Mouse (Mus musculus) MEL (cell line): ENCODE data around the gene Mthfd2. TPM values are rescaled to one million over a fixed set of nuclear protein-coding genes. Genes with fewer than 3 reads are reported as not detected.

Experiments used
- DNase-seq: peaks from one replicate; pipeline ENCODE4 v3.0.0; 2011; ENCODE audit warnings: low read depth, low spot score
- H3K27ac ChIP-seq: 2 replicates; pipeline ENCODE4 v1.5.1; 2012; ENCODE audit warnings: low read depth, mild to moderate bottlenecking, control low read depth, low read length, moderate library complexity; ENCODE audit not compliant: control insufficient read depth
- H3K27me3 ChIP-seq, 2 experiments: fragments of 150-350 bp in 1 of 2; sonication (generic) in 1 of 2; 2 replicates each; pipeline ENCODE4 v1.6.1; 2012; ENCODE audit warnings: low read length in 2 of 2, mild to moderate bottlenecking in 2 of 2, improper control_type of control experiment in 1 of 2, moderate library complexity in 1 of 2; ENCODE audit not compliant: insufficient read depth in 2 of 2, control insufficient read depth in 1 of 2
- H3K36me3 ChIP-seq, 2 experiments: 2 replicates each; pipeline ENCODE4 v1.6.1; 2012 to 2014; ENCODE audit warnings: low read length in 2 of 2, improper control_type of control experiment in 1 of 2, inconsistent platforms in 1 of 2, mild to moderate bottlenecking in 1 of 2; ENCODE audit not compliant: insufficient read depth in 2 of 2, control insufficient read depth in 1 of 2
- H3K4me1 ChIP-seq, 2 experiments: fragments of 150-350 bp in 1 of 2; sonication (generic) in 1 of 2; 2 replicates each; pipeline ENCODE4 v1.6.1; 2012; ENCODE audit warnings: low read length in 2 of 2, improper control_type of control experiment in 1 of 2, mild to moderate bottlenecking in 1 of 2; ENCODE audit not compliant: insufficient read depth in 2 of 2, control insufficient read depth in 1 of 2
- H3K4me3 ChIP-seq, 2 experiments: fragments of 150-350 bp in 1 of 2; sonication (generic) in 1 of 2; 2 replicates each; pipeline ENCODE4 v1.5.1; 2012; ENCODE audit warnings: low read depth in 2 of 2, low read length in 2 of 2, mild to moderate bottlenecking in 2 of 2, moderate library complexity in 2 of 2, control low read depth in 1 of 2, improper control_type of control experiment in 1 of 2; ENCODE audit not compliant: control insufficient read depth in 1 of 2, insufficient read depth in 1 of 2
- H3K79me2 ChIP-seq: 2 replicates; pipeline ENCODE4 v1.6.1; 2012; ENCODE audit warnings: mild to moderate bottlenecking, low read length, moderate library complexity; ENCODE audit not compliant: control insufficient read depth, poor library complexity, insufficient read depth
- H3K9ac ChIP-seq: 2 replicates; pipeline ENCODE4 v1.6.1; 2012; ENCODE audit warnings: low read depth, mild to moderate bottlenecking, control low read depth, low read length, moderate library complexity; ENCODE audit not compliant: control insufficient read depth, poor library complexity, severe bottlenecking
- H3K9me3 ChIP-seq: fragments of 150-350 bp; sonication (generic); replicated peaks from 2 replicates; pipeline ENCODE4 v1.6.1; 2012; ENCODE audit warnings: mild to moderate bottlenecking, low read length, improper control_type of control experiment, moderate library complexity; ENCODE audit not compliant: insufficient read depth
- CHD2 ChIP-seq: IDR thresholded peaks from 2 replicates; pipeline ENCODE4 v1.6.1; 2011; ENCODE audit warnings: low read length, improper control_type of control experiment
- E2F4 ChIP-seq: IDR thresholded peaks from 2 replicates; pipeline ENCODE4 v1.6.1; 2011; ENCODE audit warnings: low read depth, low read length, improper control_type of control experiment, borderline replicate concordance
- ELF1 ChIP-seq: IDR thresholded peaks from 2 replicates; pipeline ENCODE4 v1.6.1; 2014; ENCODE audit warnings: low read depth, mild to moderate bottlenecking, inconsistent platforms, low read length, improper control_type of control experiment, moderate library complexity
- ETS1 ChIP-seq: IDR thresholded peaks from 2 replicates; pipeline ENCODE4 v1.6.1; 2012; ENCODE audit warnings: low read depth, mild to moderate bottlenecking, inconsistent platforms, low read length, improper control_type of control experiment, moderate library complexity
- GABPA ChIP-seq: IDR thresholded peaks from 2 replicates; pipeline ENCODE4 v1.6.1; 2012; ENCODE audit warnings: low read depth, mild to moderate bottlenecking, inconsistent platforms, low read length, improper control_type of control experiment, moderate library complexity
- HCFC1 ChIP-seq: IDR thresholded peaks from 2 replicates; pipeline ENCODE4 v1.6.1; 2012; ENCODE audit warnings: low read depth, mild to moderate bottlenecking, inconsistent platforms, low read length, improper control_type of control experiment, moderate library complexity
- KAT2A ChIP-seq: conservative IDR thresholded peaks from 2 replicates; pipeline ENCODE4 v1.6.1; 2012; ENCODE audit warnings: low read depth, low read length, improper control_type of control experiment, inconsistent platforms
- MAX ChIP-seq: IDR thresholded peaks from 2 replicates; pipeline ENCODE4 v1.6.1; 2011; ENCODE audit warnings: low read length, improper control_type of control experiment
- MAZ ChIP-seq: IDR thresholded peaks from 2 replicates; pipeline ENCODE4 v1.6.1; 2012; ENCODE audit warnings: low read depth, mild to moderate bottlenecking, inconsistent platforms, low read length, improper control_type of control experiment
- MXI1 ChIP-seq: IDR thresholded peaks from 2 replicates; pipeline ENCODE4 v1.6.1; 2011; ENCODE audit warnings: mild to moderate bottlenecking, low read depth, low read length, improper control_type of control experiment
- NELFE ChIP-seq: IDR thresholded peaks from 2 replicates; pipeline ENCODE4 v1.6.1; 2011; ENCODE audit warnings: low read depth, low read length, improper control_type of control experiment
- NRF1 ChIP-seq: IDR thresholded peaks from 2 replicates; pipeline ENCODE4 v1.6.1; 2014; ENCODE audit warnings: low read depth, mild to moderate bottlenecking, inconsistent platforms, low read length, improper control_type of control experiment, moderate library complexity; ENCODE audit not compliant: poor library complexity, insufficient read depth, severe bottlenecking
- POLR2A ChIP-seq, 2 experiments: IDR thresholded peaks; 2 replicates each; pipeline ENCODE4 v1.6.1; 2011 to 2012; ENCODE audit warnings: low read length in 2 of 2, mild to moderate bottlenecking in 2 of 2, control low read depth in 1 of 2, improper control_type of control experiment in 1 of 2, low read depth in 1 of 2, moderate library complexity in 1 of 2; ENCODE audit not compliant: control insufficient read depth in 1 of 2, insufficient read depth in 1 of 2, poor library complexity in 1 of 2
- POLR2AphosphoS2 ChIP-seq: IDR thresholded peaks from 2 replicates; pipeline ENCODE4 v1.6.1; 2011; ENCODE audit warnings: low read length, improper control_type of control experiment
- SIN3A ChIP-seq: IDR thresholded peaks from 2 replicates; pipeline ENCODE4 v1.6.1; 2012; ENCODE audit warnings: low read length, improper control_type of control experiment, inconsistent platforms
- SMC3 ChIP-seq: IDR thresholded peaks from 2 replicates; pipeline ENCODE4 v1.6.1; 2011; ENCODE audit warnings: low read depth, low read length, improper control_type of control experiment
- TAL1 ChIP-seq: IDR thresholded peaks from 2 replicates; pipeline ENCODE4 v1.6.1; 2012; ENCODE audit warnings: mild to moderate bottlenecking, inconsistent platforms, low read length, moderate library complexity, mixed read lengths
- TBP ChIP-seq: IDR thresholded peaks from 2 replicates; pipeline ENCODE4 v1.8.0; 2011; ENCODE audit warnings: low read depth, low read length, improper control_type of control experiment
- TCF12 ChIP-seq: IDR thresholded peaks from 2 replicates; pipeline ENCODE4 v1.6.1; 2014; ENCODE audit warnings: low read depth, mild to moderate bottlenecking, inconsistent platforms, low read length, improper control_type of control experiment, moderate library complexity
- UBTF ChIP-seq: IDR thresholded peaks from 2 replicates; pipeline ENCODE4 v1.6.1; 2012; ENCODE audit warnings: low read depth, mild to moderate bottlenecking, inconsistent platforms, low read length, improper control_type of control experiment, moderate library complexity, borderline replicate concordance; ENCODE audit not compliant: insufficient read depth
- USF1 ChIP-seq: IDR thresholded peaks from 2 replicates; pipeline ENCODE4 v1.6.1; 2014; ENCODE audit warnings: low read depth, mild to moderate bottlenecking, inconsistent platforms, low read length, improper control_type of control experiment, moderate library complexity
- ZC3H11A ChIP-seq: IDR thresholded peaks from 2 replicates; pipeline ENCODE4 v1.6.1; 2012; ENCODE audit warnings: low read depth, mild to moderate bottlenecking, inconsistent platforms, low read length, improper control_type of control experiment
- ZMIZ1 ChIP-seq: IDR thresholded peaks from 2 replicates; pipeline ENCODE4 v1.6.1; 2012; ENCODE audit warnings: low read depth, mild to moderate bottlenecking, inconsistent platforms, low read length, improper control_type of control experiment, moderate library complexity
- ZNF384 ChIP-seq: IDR thresholded peaks from 2 replicates; pipeline ENCODE4 v1.6.1; 2012; ENCODE audit warnings: low read depth, mild to moderate bottlenecking, inconsistent platforms, low read length, improper control_type of control experiment
- polyA plus RNA-seq, 2 experiments: library from polyadenylated mRNA; stranded (reverse) in 1 of 2; unstranded in 1 of 2; fragments of >175 nt in 1 of 2; fragments of >200 nt in 1 of 2; gene quantifications; 2 replicates each; pipeline versions ENCODE4 v1.2.1 to v1.2.4; 2012; ENCODE audit warnings: low replicate concordance in 2 of 2, low read depth in 1 of 2; ENCODE audit not compliant: insufficient read length in 2 of 2, insufficient read depth in 1 of 2, missing spikeins in 1 of 2
- total RNA-seq: library from RNA; depleted of rRNA; stranded (reverse); fragments of 300-350 nt; gene quantifications from 2 replicates; pipeline ENCODE4 v1.2.3, GENCODE M21; 2012; rRNA removed

Mthfd2 gene
- total RNA-seq (80.5 and 155 TPM in 2 replicates), polyA plus RNA-seq (100 to 1,000 TPM; 219 to 558 TPM)

GRCm38 (mm10) chr6:83325525-83326393, at the start of gene Mthfd2, which contains the start of gene Mob1a:
Gene Mthfd2, minus strand, starts transcription at chr6:83325908.
Gene Mob1a, plus strand, starts transcription at chr6:83326016.
- DNase-seq, result peak; percentile 98

GRCm38 (mm10) chr6:83373704-83374300, 48.1 kb upstream of the Mthfd2 start:
- no peak overlapping the region for H3K27ac ChIP-seq
- no peaks in the 10 kb centered on the region for H3K27me3 ChIP-seq
- H3K9me3 ChIP-seq, result no peaks in the 10 kb centered on the region
- no peak overlapping the region for H3K4me3 ChIP-seq
- H3K4me1 ChIP-seq, result no peaks in the 10 kb centered on the region
- DNase-seq, result no peak
- TF ChIP-seq ZC3H11A, result no peak
- TF ChIP-seq, all 39 proteins: peak for 0
- Histone ChIP-seq H3K36me3 (peaks cover 0 to 16% of the 10 kb centered on the region in 2 experiments; a peak in 2 of 4 replicates), H3K9ac (no peak overlapping the region), H3K79me2 (no peaks in the 10 kb centered on the region)

More at GRCm38 (mm10) chr6:83325525-83326393, at the start of gene Mthfd2, which contains the start of gene Mob1a:
- Histone ChIP-seq H3K27ac (peak within 1 kb of the TSS; percentile 86), H3K36me3 (peaks cover 11 to 32% of the 10 kb centered on the region in 2 experiments), H3K79me2 (peaks cover 34% of the 10 kb centered on the region), H3K27me3 (no peaks in the 10 kb centered on the region), H3K9me3 (no peaks in the 10 kb centered on the region), H3K4me3 (peak within 1 kb of the TSS; percentile 66 to 90), H3K4me1 (peaks cover 9 to 13% of the 10 kb centered on the region in 2 experiments), H3K9ac (peak within 1 kb of the TSS; percentile 94)
- TF ChIP-seq KAT2A (no peak; the same call in 1 of the 2 replicates), ZC3H11A (no peak), HCFC1 (peak; percentile 88), TAL1 (no peak), ELF1 (peak; percentile 93), UBTF (0 out of 2 replicates have a peak, but pooled peaks have one; percentile 50), GABPA (no peak), ZMIZ1 (peak; percentile 93), E2F4 (no peak), POLR2AphosphoS2 (peak; percentile 96), SIN3A (peak; percentile 92), NELFE (peak; percentile 99), ZNF384 (peak; percentile 65), NRF1 (peak; percentile 48; the same call in 1 of the 2 replicates), POLR2A (IDR thresholded peaks at IDR 0.05; ENCODE audit: control insufficient read depth in 1 of 2, insufficient read depth in 1 of 2, low read depth in 1 of 2, low read length in 2 of 2, poor library complexity in 1 of 2) (peak; percentile 97 to 99), TCF12 (peak; percentile 60; the same call in 1 of the 2 replicates), MAZ (0 out of 2 replicates have a peak, but pooled peaks have one; percentile 32), MAX (peak; percentile 81), TBP (peak; percentile 83), CHD2 (peak; percentile 100), ETS1 (peak; percentile 30; the same call in 1 of the 2 replicates), SMC3 (no peak), USF1 (peak; percentile 44; the same call in 1 of the 2 replicates), MXI1 (peak; percentile 93)
